Mouse (Mus musculus) fibroblast of lung, adult 2 months (primary cell): ENCODE measurements around the gene Mettl9.
"Not testable (repeated sequence)": the region's sequence is repeated elsewhere in the genome, so short reads cannot be mapped to it uniquely, and the experiment has no call there.

Source experiments
- DNase-seq: peaks from one replicate; pipeline ENCODE4 v3.0.0-alpha.2; 2011; ENCODE audit warnings: low read depth

Gene Mettl9

DNA sequence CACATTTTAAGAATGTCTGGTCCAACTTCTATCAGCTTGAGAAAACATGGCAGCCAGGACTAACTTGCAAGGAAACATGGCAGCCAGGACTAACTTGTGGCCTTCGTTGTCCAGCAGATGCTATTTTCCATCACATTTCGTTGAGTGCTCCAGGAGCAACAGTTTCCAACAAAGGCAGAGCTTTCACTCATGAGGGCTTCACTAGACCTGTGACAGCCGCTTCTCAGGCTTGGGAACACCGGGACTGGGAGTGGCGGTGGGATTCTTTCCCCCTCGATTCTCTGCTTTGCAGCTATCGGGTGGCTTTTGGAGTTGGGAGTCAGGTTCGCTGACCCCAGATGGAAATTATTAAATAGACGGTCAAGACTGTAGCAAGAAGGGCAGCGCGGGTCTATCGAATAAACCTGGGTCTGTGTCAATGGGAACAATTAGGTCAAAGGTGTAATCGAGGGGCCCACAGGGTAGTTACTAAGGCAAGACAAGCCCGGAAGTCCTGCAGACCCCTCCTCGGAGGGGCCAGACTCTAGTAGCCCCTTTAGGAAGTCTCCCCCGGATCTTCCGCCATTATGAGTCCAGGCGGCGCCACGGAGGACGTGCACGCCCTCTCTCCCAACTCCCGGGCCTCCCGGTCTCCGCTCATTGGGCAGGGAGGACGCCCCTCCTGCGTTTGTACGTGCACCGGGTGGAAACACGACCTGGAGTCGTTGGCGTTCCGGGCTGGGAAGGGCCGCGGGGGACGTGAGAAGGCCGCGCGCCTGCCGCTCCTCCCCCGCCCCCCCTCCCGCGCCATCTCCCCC lies at the start of gene Mettl9:
TSS of gene Mettl9 (plus strand) at position 590 of the 797 bp plus-strand sequence.
- peak; percentile 87 for DNase-seq

DNA sequence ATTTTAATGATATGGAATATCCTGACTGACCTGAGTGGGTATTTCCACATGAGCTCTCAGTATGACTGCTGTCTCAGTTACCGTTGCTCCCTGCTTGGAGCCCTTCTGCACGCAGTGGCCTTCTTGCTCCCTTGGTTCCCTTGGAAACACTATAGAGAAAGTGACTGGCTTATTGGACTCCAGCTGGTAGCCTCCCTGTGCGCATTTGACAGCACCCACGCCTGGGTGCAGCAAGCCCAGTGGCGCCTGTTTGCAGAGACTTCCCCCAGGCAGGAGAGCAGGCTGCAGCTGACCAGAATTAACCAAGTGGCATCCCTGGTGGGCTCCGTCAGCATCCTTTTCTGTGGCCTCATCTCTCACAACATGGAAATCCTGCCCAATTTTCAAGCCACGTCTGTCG lies 43.1 kb upstream of the Mettl9 start:
- no peak for DNase-seq

GRCm38 (mm10) chr7:120999021-120999530 lies 35.2 kb upstream of the Mettl9 start:
- peak; percentile 65 for DNase-seq

- DNase-seq = no peak
These were observed 34.0 kb upstream of the Mettl9 start for GRCm38 (mm10) chr7:121000065-121000822.

- DNase-seq = no peak
These were observed 32.4 kb upstream of the Mettl9 start for GRCm38 (mm10) chr7:121001879-121002278.

- DNase-seq = no peak
These were observed 31.8 kb upstream of the Mettl9 start for GRCm38 (mm10) chr7:121002407-121002928.

GRCm38 (mm10) chr7:121003793-121004418 lies 30.3 kb upstream of the Mettl9 start:
- peak; percentile 44 for DNase-seq

DNA sequence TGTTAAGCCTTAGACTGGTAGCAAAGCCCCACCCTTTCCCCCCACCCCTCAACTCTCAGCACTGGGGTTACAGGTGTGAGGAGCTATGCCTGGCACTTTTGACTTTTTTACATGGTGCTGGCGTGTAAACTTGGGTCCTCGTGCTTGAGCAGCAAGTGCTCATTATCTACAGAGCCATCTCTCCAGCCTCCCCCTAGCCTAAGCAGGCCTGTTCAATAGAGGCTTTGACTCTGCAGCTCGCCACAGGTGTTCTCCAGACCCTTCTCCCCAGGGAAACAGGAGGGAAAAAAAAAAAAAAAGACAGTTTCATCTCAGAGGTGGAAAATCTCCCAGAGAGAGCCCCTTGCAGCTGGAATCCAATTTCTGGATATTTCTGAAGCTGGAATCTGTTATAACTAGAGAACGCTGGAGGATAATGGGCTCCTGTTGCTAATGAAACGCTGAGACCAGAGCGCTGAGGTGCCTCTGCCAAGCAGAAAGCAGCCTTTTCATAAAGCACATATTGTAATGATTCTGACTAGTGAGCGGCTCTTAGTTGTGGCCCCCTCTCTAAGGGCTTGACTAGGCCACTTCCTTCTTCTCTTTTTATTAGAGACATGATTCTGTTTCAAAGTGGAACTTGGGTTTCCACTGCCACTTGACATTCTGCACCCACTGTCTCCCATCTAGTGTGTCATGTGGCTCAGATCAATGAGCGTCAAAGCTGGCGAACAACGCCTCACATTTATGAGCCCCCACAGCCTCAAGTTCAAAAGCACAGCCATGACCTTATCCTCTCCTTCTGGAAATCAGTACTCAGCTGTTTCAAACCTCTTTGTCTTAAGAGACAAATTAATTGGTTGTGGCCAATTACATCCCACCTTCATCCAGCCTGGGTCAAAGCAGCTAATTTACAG lies 22.2 kb upstream of the Mettl9 start:
- DNase-seq = no peak

DNA sequence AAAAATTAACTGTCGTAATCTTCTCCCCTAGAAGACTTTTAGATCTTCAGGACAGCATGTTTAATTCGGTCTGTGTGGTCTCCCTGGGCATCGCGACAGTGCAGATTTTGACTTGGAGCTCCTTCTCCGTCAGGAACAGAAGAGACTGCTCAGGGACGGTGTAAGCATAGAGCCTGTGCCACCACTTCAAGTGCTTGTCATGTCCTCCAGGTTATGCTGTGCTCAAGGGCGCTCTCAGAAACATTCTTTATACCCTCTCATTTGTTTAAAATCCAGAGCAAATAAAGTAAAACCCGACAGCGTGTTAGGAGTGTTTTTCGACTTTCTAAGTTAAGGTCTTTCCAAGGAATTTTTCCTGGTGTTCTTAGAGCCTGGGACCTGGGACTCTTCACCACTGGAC lies 19.8 kb upstream of the Mettl9 start:
- no peak for DNase-seq

DNA sequence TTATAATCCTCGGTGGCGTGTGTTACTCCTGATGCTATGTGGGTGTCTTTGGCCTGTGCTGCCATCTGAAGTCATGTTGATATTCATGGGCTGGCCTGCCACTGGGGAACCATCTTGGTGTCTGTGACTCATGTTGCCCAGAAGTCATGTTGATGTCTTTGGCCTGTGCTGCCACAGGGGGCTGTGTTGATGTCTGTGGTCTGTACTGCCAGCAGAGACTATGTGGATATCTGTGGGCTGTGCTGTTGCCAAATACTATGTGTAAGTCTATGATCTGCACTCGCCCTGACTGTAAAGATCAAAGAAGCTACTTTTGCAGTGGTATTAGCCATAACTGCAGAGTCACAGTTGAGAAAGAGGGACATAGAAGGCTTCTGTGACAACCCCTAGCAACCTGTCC lies 15.5 kb upstream of the Mettl9 start:
- no peak for DNase-seq

- DNase-seq = no peak
These were observed 14.0 kb upstream of the Mettl9 start for GRCm38 (mm10) chr7:121020277-121020676.

DNA sequence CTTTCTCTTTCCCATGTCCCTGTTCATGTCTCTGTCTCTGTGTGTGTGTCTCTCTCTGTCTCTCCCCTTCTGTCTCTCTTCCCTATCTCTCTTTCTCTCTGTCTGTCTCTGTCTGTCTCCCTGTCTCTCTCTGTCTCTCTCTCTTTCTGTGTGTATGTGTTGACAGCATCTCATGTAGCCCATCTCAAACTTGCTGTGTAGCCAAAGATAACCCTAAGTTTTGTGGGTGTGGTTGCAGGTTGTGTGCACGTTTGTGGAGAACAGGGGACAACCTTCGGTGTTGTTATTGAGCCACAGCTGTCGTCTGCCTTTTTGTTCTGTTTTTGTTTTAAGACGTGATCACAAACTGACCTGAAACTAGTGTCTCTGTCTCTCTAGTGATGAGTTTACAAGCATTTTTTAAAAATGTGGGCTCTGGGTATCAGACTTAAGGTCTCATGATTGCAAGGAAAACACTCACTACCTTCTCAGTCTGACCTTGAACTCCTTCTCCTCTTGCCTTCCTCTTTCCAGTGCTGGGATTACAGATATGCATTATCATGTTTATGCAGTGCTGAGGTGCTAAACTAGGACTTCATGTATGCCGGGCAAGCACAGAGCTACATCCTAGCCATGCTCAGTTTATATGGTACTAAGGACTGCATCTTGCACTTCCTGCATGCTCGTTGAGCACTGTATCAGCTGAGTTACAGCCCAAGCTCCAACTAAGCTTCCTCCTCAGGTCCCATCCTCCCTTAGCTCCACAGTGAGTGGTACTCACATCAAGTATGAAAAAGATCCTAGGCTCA lies 8.8 kb upstream of the Mettl9 start:
- DNase-seq = no peak

- DNase-seq = no peak
These were observed 7.9 kb upstream of the Mettl9 start for GRCm38 (mm10) chr7:121026300-121026699.

GRCm38 (mm10) chr7:121029947-121030346 lies 4.3 kb upstream of the Mettl9 start:
- DNase-seq = not testable (repeated sequence)

DNA sequence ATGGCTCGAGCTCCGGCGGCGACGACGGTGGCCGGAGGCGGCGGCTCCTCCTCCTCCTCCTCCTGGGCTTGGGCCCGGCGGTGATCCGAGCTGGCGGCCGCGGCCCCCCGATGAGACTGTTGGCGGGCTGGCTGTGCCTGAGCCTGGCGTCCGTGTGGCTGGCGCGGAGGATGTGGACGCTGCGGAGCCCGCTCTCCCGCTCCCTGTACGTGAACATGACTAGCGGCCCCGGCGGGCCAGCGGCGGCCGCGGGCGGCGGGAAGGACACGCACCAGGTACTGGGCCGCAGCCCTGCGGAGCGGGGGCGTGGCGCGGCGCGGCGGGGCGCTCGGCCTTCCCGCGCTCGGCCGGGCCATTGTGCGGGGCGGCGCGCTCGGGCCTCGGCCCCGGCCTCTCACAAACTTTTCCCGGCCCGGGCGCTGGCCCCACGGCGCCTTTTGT lies 476 bp downstream of the Mettl9 start:
- no peak for DNase-seq

DNA sequence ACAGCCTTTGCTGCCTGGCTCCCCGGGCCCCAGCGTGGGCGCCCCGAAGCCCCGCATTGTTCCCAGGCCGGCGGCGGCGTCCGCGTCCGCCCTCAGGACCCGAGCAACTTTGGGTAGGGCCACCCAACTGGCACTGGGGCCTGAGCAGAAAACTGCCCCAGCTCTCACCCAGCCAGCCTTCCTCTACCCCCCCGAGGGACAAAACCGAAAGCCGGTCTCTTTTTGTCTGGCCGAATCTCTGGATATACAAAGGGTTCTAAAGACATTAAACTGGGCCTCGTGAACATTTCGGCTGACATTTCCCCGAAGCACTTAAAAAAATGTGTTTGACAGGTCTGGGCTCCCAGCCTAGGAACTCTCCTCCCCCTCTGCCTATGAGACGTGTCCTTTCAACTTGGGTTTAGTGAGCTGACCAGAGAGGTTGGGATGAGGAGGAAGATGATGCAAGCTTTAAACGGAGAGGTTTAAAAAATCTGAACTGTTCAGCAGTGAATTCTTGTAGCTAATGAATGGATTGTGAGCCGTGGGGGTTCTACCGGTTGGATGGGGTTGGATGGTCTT lies 996 bp downstream of the Mettl9 start:
- no peak for DNase-seq

GRCm38 (mm10) chr7:121040595-121040994 lies 6.3 kb downstream of the Mettl9 start:
- no peak for DNase-seq

- no peak for DNase-seq
These were observed 7.7 kb downstream of the Mettl9 start for GRCm38 (mm10) chr7:121041989-121042388.

- DNase-seq = no peak
These were observed 8.8 kb downstream of the Mettl9 start for GRCm38 (mm10) chr7:121043004-121043403.

DNA sequence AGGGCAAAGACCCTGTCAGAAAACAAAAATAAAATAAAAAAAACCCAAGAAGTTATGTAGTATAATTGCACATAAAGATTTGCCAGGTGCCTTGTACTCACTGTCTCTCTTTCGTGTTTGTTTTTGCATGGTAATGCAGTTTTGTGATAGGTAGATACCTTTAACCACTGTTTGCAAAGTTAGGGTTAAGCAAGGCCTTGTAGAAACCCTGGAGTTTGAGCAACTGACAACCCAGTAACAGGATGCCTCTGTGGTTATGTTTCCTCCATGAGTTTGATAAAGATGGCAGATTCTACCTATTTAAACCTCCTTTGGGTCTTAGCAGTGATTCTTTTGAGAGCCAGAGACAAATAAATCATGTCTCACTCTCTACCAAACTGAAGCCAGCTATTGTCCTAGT lies 9.3 kb downstream of the Mettl9 start:
- no peak for DNase-seq
